Comparison of ENCODE assay signal across 10 mouse cellular contexts in genomic region chr6:108454061-108454891, GRCm38 (mm10).
DNase-seq lines count a peak whose midpoint lies in the region.
"Had no signal": no experiment of that assay in that cellular context is flagged by ENCODE, and none has a peak within 500 bp of the region (broad histone marks: within the 10 kb centered on the region; RNA-seq: fewer than 3 reads in every experiment).

No protein-coding gene starts in this region.

- H3K4me1 ChIP-seq in heart, embryonic 10.5 days, result peaks cover 38% of the 10 kb centered on the region

- no peaks in the 10 kb centered on the region for H3K9me3 ChIP-seq in heart, embryonic 10.5 days
- H3K9me3 ChIP-seq: liver, embryonic 13.5 days had no signal

- H3K27me3 ChIP-seq in heart, embryonic 10.5 days (ENCODE audit: insufficient read depth, poor library complexity, severe bottlenecking), result no peaks in the 10 kb centered on the region
- H3K27me3 ChIP-seq: liver, embryonic 13.5 days had no signal

- 71% methylated on average over 16 of the region's 16 CpGs for WGBS in heart, embryonic 10.5 days

- peak; percentile 64 for DNase-seq in heart, embryonic 10.5 days (ENCODE audit: low spot score)
- no peak for DNase-seq in heart, adult 9 months (ENCODE audit: low spot score in 2 of 2)
- DNase-seq in retina, postnatal 1 day, result peak; percentile 12
- DNase-seq in retina, embryonic 14.5 days (ENCODE audit: low spot score), result no peak
- peak; percentile 59 to 78 for DNase-seq in left cerebral cortex, adult 18-20 months (ENCODE audit: low spot score in 2 of 2)
- DNase-seq in cerebellum, adult 18-20 months, result no peak
- no peak for DNase-seq in lung, postnatal 25 days (ENCODE audit: low spot score)
- DNase-seq in cerebellum, postnatal 25 days, result no peak
- DNase-seq: embryo, embryonic 11 days; liver, embryonic 13.5 days had no signal

- no peak overlapping the region for H3K4me3 ChIP-seq in heart, embryonic 10.5 days
- H3K4me3 ChIP-seq: liver, embryonic 13.5 days had no signal

- no peaks in the 10 kb centered on the region for H3K36me3 ChIP-seq in heart, embryonic 10.5 days
- H3K36me3 ChIP-seq: liver, embryonic 13.5 days had no signal

- H3K27ac ChIP-seq in heart, embryonic 10.5 days, result no peak overlapping the region
- H3K27ac ChIP-seq: liver, embryonic 13.5 days had no signal

Comparison
In these comparisons a context has a peak if more than half of its experiments do, and no peak if none do; other contexts are left out.
1. DNase-seq: peak in heart, embryonic 10.5 days (single experiment), retina, postnatal 1 day (single experiment) and left cerebral cortex, adult 18-20 months (2 of 2); none in heart, adult 9 months (0 of 2), retina, embryonic 14.5 days (single experiment), cerebellum, adult 18-20 months (0 of 2), lung, postnatal 25 days (single experiment) and cerebellum, postnatal 25 days (0 of 2).